Mouse (Mus musculus): ENCODE data around the gene 4931440F15Rik. TPM values are rescaled to one million over a fixed set of nuclear protein-coding genes. Genes with fewer than 3 reads are reported as not detected.

The 4931440F15Rik gene
- polyA plus RNA-seq, 1 experiment from 2014 or later: 0.20 TPM

GRCm38 (mm10) chr11:29815261-29815660 is 10.2 kb downstream of the 4931440F15Rik start:
- no peak for ATAC-seq (ENCODE audit: insufficient number of reproducible peaks, insufficient read depth, low FRiP score, low read depth)
- no peaks in the 10 kb centered on the region for H3K27me3 ChIP-seq (ENCODE audit: control insufficient read depth, insufficient read depth, low read length)
- peaks cover 6 to 19% of the 10 kb centered on the region in 2 experiments for H3K4me1 ChIP-seq (ENCODE audit: control insufficient read depth in 2 of 2, insufficient read depth in 2 of 2, low read length in 2 of 2)
- no peak overlapping the region for H3K9ac ChIP-seq (ENCODE audit: low read length)
- no peak overlapping the region for H3K4me3 ChIP-seq (ENCODE audit: control insufficient read depth in 1 of 2, insufficient read depth in 1 of 2, low read depth in 1 of 2, low read length in 2 of 2)
- no peaks in the 10 kb centered on the region for H3K36me3 ChIP-seq (ENCODE audit: control insufficient read depth, insufficient read depth, low read length)
- H3K9me3 ChIP-seq (ENCODE audit: control insufficient read depth, low read length): no peaks in the 10 kb centered on the region
- peak overlapping the region in 1 of 2 experiments; percentile 42; a peak in 3 of 4 replicates for H3K27ac ChIP-seq (replicated peaks in 1 of 2; ENCODE audit: control insufficient read depth in 1 of 2, insufficient read depth in 1 of 2, low read depth in 2 of 2, low read length in 2 of 2)
- whole genome bisulfite sequencing: 5% methylated on average over 3 of the region's 3 CpGs
- no peak overlapping the region for H3K4me2 ChIP-seq (ENCODE audit: low read length)

- Histone ChIP-seq H3K4me1 (ENCODE audit: control insufficient read depth in 2 of 2, insufficient read depth in 2 of 2, low read length in 2 of 2) (peaks cover 10 to 29% of the 10 kb centered on the region in 2 experiments), H3K9ac (ENCODE audit: low read length) (no peak overlapping the region), H3K4me2 (ENCODE audit: low read length) (no peak overlapping the region), H3K27ac (replicated peaks in 1 of 2; ENCODE audit: control insufficient read depth in 1 of 2, insufficient read depth in 1 of 2, low read depth in 2 of 2, low read length in 2 of 2) (no peak overlapping the region), H3K36me3 (ENCODE audit: control insufficient read depth, insufficient read depth, low read length) (no peaks in the 10 kb centered on the region), H3K4me3 (ENCODE audit: control insufficient read depth in 1 of 2, insufficient read depth in 1 of 2, low read depth in 1 of 2, low read length in 2 of 2) (no peak overlapping the region), H3K27me3 (ENCODE audit: control insufficient read depth, insufficient read depth, low read length) (no peaks in the 10 kb centered on the region), H3K9me3 (ENCODE audit: control insufficient read depth, low read length) (no peaks in the 10 kb centered on the region)
- ATAC-seq (ENCODE audit: insufficient number of reproducible peaks, insufficient read depth, low FRiP score, low read depth): no peak
- 81% methylated on average over 1 of the region's 1 CpGs for WGBS
These were observed 12.2 kb downstream of the 4931440F15Rik start for GRCm38 (mm10) chr11:29813267-29813666.

DNA sequence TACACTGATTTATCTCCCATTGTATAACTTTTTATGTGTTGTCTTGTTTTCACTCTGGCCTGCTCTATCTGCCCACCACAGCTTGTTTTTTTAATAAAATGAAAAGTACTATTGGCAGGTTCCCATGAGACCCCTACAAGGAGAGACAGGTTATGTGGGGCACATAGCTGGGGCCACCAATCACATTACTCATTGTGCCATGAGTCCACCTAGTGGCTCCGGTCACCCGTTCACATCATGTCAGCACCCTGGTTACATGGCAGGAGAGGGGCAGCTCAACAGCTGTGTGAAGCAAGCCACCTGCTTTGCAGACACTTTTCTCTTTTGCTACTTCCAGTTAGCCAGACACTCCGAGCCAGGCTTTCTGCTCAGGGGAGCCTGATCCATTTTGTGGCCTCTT is 13.0 kb downstream of the 4931440F15Rik start:
- Histone ChIP-seq H3K36me3 (ENCODE audit: control insufficient read depth, insufficient read depth, low read length) (no peaks in the 10 kb centered on the region), H3K4me1 (ENCODE audit: control insufficient read depth in 2 of 2, insufficient read depth in 2 of 2, low read length in 2 of 2) (peaks cover 10 to 33% of the 10 kb centered on the region in 2 experiments), H3K4me2 (ENCODE audit: low read length) (no peak overlapping the region), H3K9ac (ENCODE audit: low read length) (no peak overlapping the region), H3K27ac (replicated peaks in 1 of 2; ENCODE audit: control insufficient read depth in 1 of 2, insufficient read depth in 1 of 2, low read depth in 2 of 2, low read length in 2 of 2) (no peak overlapping the region), H3K9me3 (ENCODE audit: control insufficient read depth, low read length) (no peaks in the 10 kb centered on the region), H3K27me3 (ENCODE audit: control insufficient read depth, insufficient read depth, low read length) (no peaks in the 10 kb centered on the region), H3K4me3 (ENCODE audit: control insufficient read depth in 1 of 2, insufficient read depth in 1 of 2, low read depth in 1 of 2, low read length in 2 of 2) (no peak overlapping the region)
- 48% methylated on average over 3 of the region's 3 CpGs for WGBS
- ATAC-seq (ENCODE audit: insufficient number of reproducible peaks, insufficient read depth, low FRiP score, low read depth): no peak

DNA sequence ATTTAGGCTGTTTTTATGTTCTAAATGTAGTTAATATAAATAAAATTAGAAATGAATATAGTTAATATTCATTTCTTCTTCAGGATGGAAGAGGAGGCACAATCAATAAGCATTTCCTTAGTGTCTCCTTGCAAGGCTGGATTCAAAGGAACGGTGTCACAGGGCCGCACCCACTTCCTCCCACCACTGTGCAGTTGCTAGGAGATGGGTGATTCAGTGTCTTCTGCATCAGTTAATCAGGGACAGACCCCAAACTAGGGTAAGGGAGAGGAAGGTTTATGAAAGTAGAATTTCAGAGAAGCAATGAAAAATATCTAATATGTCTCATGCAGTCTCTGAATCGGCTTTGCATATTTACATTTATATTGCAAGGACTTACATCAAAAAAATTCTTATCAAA is 15.1 kb downstream of the 4931440F15Rik start:
- 89% methylated on average over 3 of the region's 3 CpGs for WGBS
- Histone ChIP-seq H3K4me3 (ENCODE audit: control insufficient read depth in 1 of 2, insufficient read depth in 1 of 2, low read depth in 1 of 2, low read length in 2 of 2) (no peak overlapping the region), H3K27me3 (ENCODE audit: control insufficient read depth, insufficient read depth, low read length) (no peaks in the 10 kb centered on the region), H3K9ac (ENCODE audit: low read length) (no peak overlapping the region), H3K36me3 (ENCODE audit: control insufficient read depth, insufficient read depth, low read length) (no peaks in the 10 kb centered on the region), H3K4me2 (ENCODE audit: low read length) (no peak overlapping the region), H3K9me3 (ENCODE audit: control insufficient read depth, low read length) (no peaks in the 10 kb centered on the region), H3K4me1 (ENCODE audit: control insufficient read depth in 2 of 2, insufficient read depth in 2 of 2, low read length in 2 of 2) (peaks cover 11 to 30% of the 10 kb centered on the region in 2 experiments), H3K27ac (replicated peaks in 1 of 2; ENCODE audit: control insufficient read depth in 1 of 2, insufficient read depth in 1 of 2, low read depth in 2 of 2, low read length in 2 of 2) (no peak overlapping the region)
- no peak for ATAC-seq (ENCODE audit: insufficient number of reproducible peaks, insufficient read depth, low FRiP score, low read depth)

DNA sequence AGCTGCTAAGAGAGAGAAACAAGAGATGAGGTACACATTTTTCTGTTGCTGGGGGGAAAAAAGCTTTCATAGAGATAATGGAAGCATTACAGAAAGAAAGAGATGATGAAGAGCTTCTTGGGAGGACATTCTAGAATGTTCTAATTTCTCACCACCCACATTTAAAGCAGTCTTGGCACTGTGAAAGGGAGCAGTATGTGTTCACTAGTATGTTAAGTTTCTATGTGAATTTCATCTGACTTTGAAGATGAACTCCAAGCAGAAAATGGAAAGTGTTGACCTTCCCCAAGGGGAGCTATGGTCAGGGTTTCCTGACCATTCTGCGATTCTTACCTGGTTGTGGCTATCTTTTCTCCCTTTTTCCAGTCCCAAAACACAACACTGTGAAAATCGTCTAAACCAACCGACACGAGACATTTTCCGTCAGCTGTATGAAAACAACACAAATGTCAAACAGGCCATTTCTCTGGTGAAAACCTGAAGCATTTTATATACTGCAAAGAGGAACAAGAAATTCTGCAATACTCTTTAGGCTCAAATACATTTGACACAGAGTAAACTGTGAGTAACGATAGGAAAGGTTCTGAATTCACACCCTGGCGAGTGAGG is 16.4 kb downstream of the 4931440F15Rik start:
- Histone ChIP-seq H3K27me3 (ENCODE audit: control insufficient read depth, insufficient read depth, low read length) (no peaks in the 10 kb centered on the region), H3K27ac (replicated peaks in 1 of 2; ENCODE audit: control insufficient read depth in 1 of 2, insufficient read depth in 1 of 2, low read depth in 2 of 2, low read length in 2 of 2) (peak overlapping the region; percentile 68 to 71), H3K9me3 (ENCODE audit: control insufficient read depth, low read length) (no peaks in the 10 kb centered on the region), H3K4me3 (ENCODE audit: control insufficient read depth in 1 of 2, insufficient read depth in 1 of 2, low read depth in 1 of 2, low read length in 2 of 2) (no peak overlapping the region), H3K4me1 (ENCODE audit: control insufficient read depth in 2 of 2, insufficient read depth in 2 of 2, low read length in 2 of 2) (peaks cover 9 to 27% of the 10 kb centered on the region in 2 experiments), H3K4me2 (ENCODE audit: low read length) (0 out of 2 replicates have a peak overlapping the region, but pooled peaks have one; percentile 1), H3K36me3 (ENCODE audit: control insufficient read depth, insufficient read depth, low read length) (no peaks in the 10 kb centered on the region), H3K9ac (ENCODE audit: low read length) (no peak overlapping the region)
- ATAC-seq (ENCODE audit: insufficient number of reproducible peaks, insufficient read depth, low FRiP score, low read depth): no peak
- 88% methylated on average over 7 of the region's 7 CpGs for WGBS

DNA sequence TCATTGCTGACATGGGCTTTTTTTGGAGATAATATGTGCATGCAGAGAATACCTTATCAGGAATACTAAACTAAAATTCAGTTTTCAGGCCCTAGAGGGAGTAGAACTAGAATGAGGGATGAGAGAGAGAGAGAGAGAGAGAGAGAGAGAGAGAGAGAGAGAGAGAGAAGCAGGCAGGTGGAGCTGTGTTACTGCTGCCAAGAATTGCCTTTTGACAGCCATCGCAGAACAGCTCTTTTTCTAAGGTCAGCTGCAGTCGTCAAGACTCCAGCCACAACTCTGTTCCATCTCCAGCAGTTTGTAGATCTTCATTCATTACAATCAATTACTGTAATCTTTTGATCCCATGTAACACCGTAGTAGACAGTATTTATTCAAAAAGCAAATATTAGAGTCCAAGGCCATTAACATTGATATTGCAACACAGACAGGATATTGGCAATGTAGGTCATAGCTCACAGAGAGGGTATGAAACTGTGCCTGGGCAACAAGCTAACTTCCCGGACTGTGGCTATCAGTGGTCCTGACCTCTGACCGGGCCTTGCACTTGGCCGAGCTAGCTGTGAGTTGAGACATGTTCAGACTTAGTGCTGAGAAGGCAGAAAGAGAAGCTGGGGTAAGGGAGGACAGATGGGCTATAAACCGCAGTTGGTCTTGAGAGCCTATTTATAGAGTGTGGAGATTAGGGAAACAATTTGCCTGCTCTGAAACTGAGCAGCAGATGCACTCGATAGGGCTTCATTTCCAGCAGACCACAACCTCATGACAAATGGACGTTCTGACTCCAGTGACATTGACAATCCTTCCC is 17.1 kb downstream of the 4931440F15Rik start:
- Histone ChIP-seq H3K4me1 (ENCODE audit: control insufficient read depth in 2 of 2, insufficient read depth in 2 of 2, low read length in 2 of 2) (peaks cover 9 to 27% of the 10 kb centered on the region in 2 experiments), H3K9ac (ENCODE audit: low read length) (no peak overlapping the region), H3K27ac (replicated peaks in 1 of 2; ENCODE audit: control insufficient read depth in 1 of 2, insufficient read depth in 1 of 2, low read depth in 2 of 2, low read length in 2 of 2) (peak overlapping the region; percentile 68 to 71), H3K27me3 (ENCODE audit: control insufficient read depth, insufficient read depth, low read length) (no peaks in the 10 kb centered on the region), H3K36me3 (ENCODE audit: control insufficient read depth, insufficient read depth, low read length) (no peaks in the 10 kb centered on the region), H3K9me3 (ENCODE audit: control insufficient read depth, low read length) (no peaks in the 10 kb centered on the region), H3K4me3 (ENCODE audit: control insufficient read depth in 1 of 2, insufficient read depth in 1 of 2, low read depth in 1 of 2, low read length in 2 of 2) (no peak overlapping the region), H3K4me2 (ENCODE audit: low read length) (0 out of 2 replicates have a peak overlapping the region, but pooled peaks have one; percentile 1)
- peak; percentile 47; the same call in 1 of the 2 replicates for ATAC-seq (ENCODE audit: insufficient number of reproducible peaks, insufficient read depth, low FRiP score, low read depth)
- 24% methylated on average over 9 of the region's 9 CpGs for WGBS

- no peak overlapping the region for H3K27ac ChIP-seq (replicated peaks in 1 of 2; ENCODE audit: control insufficient read depth in 1 of 2, insufficient read depth in 1 of 2, low read depth in 2 of 2, low read length in 2 of 2)
- H3K36me3 ChIP-seq (ENCODE audit: control insufficient read depth, insufficient read depth, low read length): no peaks in the 10 kb centered on the region
- no peak for ATAC-seq (ENCODE audit: insufficient number of reproducible peaks, insufficient read depth, low FRiP score, low read depth)
- H3K27me3 ChIP-seq (ENCODE audit: control insufficient read depth, insufficient read depth, low read length): no peaks in the 10 kb centered on the region
- WGBS: 85% methylated on average over 5 of the region's 5 CpGs
- H3K4me3 ChIP-seq (ENCODE audit: control insufficient read depth in 1 of 2, insufficient read depth in 1 of 2, low read depth in 1 of 2, low read length in 2 of 2): no peak overlapping the region
- H3K4me1 ChIP-seq (ENCODE audit: control insufficient read depth in 2 of 2, insufficient read depth in 2 of 2, low read length in 2 of 2): peaks cover 7 to 23% of the 10 kb centered on the region in 2 experiments
- no peaks in the 10 kb centered on the region for H3K9me3 ChIP-seq (ENCODE audit: control insufficient read depth, low read length)
- H3K9ac ChIP-seq (ENCODE audit: low read length): no peak overlapping the region
- H3K4me2 ChIP-seq (ENCODE audit: low read length): no peak overlapping the region
These were observed 18.1 kb downstream of the 4931440F15Rik start for GRCm38 (mm10) chr11:29807325-29807724.
